Mouse (Mus musculus) embryo, embryonic 11 days (tissue): ENCODE data around the gene Alppl2.

ENCODE experiments used
- DNase-seq: peaks from one replicate; pipeline ENCODE4 v3.0.0-alpha.2; 2015

The Alppl2 gene

DNA sequence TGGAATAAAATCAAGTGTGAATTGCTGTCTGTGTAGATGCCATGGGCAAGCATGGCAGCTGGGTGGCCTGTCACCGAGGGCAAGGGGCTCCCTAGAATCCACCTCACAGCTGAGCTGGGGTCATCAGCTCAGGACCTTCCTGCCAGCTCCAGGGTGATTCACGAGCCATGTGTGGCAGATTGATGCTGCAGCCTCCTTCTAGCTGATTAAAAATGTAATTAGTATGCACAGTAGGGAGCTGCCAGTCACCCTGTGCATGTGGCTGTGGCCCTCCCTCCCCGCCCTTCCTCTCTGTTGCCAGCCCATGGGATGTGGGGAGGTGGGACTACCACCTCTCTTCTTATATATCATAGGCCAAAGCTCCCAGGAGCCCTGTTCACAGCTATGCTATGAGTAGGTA, 39.7 kb downstream of the Alppl2 start:
- no peak for DNase-seq

DNA sequence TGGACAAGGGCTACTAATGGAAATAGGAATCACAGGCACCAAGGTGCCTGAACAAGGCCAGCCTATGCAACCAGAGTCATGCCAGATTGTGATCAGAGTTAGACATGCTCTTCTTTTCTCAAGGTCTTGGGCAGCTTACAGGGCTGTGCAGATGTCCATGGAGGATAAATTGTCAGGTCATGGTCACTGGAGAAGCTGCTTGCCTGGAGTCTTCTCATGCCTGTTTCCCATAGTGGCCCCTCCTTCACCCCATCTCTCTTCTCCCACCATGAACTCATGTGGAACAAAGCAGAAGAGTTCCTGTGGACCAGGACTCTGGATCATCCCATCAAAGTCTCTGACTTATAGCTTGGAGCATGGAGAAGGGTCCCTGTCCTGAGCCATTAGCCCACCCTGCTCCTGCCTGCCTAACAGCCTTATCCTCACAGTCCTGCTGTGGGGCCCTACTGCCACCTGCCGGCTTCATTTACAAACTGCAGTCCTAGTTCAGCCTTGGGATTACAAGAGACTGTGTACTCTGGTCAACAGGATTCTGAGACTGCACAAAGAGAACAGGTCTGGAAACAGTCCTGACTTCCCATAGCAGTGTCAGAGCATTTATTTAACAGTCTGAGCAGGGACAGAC, 47.8 kb downstream of the Alppl2 start:
- DNase-seq, result peak; percentile 78

DNA sequence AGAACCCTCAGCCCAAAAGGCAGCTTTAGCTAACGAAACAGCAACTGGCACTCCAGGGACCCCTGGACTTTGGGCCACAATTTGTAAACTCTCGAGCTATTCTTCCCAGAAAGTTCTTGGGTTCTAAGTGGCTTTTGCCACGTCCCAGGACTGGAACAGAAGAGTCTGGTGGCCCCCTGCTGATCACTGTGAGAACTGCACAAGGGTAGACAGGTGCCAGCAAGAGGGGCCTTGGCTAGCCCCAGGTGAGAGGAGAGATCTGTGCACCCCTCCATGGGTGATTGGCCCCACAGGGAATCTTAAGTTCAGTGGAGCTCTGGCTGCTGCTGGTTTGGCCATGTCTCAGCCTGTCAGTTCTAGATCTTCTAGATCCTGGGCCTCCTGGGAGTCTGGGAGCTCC, 48.6 kb downstream of the Alppl2 start:
- DNase-seq, result peak; percentile 75

DNA sequence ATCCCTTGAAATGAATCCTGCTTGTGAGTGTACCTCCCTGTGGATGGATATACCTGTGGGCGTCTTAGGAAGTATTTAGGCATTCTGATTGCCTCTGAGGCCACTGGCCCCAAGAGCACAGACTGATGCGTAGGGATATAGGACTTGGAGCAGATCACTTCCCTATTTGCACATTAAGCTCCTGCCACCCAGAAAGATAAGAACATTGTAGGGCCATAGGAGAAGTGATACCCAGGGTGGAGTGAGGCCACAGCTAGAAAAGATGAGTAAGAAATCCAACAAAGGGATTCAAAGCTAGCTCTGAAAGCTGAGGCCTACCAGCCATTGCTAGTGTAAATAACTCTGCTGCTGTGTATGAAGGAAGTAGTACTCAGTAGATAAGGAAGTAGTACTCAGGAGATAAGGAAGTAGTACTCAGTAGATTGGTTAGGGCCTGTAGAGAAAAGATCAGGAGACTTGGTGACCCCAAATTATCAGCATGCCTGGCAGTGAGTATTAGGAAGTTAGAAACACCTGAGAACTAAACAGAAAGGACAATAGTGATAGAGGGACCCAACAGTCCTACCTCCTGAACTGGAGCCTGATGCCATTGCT, 51.2 kb downstream of the Alppl2 start:
- DNase-seq, result no peak
